Mouse (Mus musculus): ENCODE measurements around the gene Nup160. TPM values are rescaled to one million over a fixed set of nuclear protein-coding genes. Genes with fewer than 3 reads are reported as not detected.
A peak's percentile ranks its signal among the peaks of the same experiment; 100 is the strongest.

Gene Nup160
- polyA plus RNA-seq, 1 experiment from 2014 or later = 79.1 TPM

GRCm38 (mm10) chr2:90670343-90670742, 6.7 kb upstream of the Nup160 start:
- 90% methylated on average over 6 of the region's 6 CpGs for WGBS
- no peak for DNase-seq (ENCODE audit: low spot score)
- Histone ChIP-seq H3K4me1 (peaks cover 20% of the 10 kb centered on the region), H3K27ac (no peak overlapping the region), H3K9me3 (replicated peaks) (no peaks in the 10 kb centered on the region), H3K36me3 (no peaks in the 10 kb centered on the region), H3K4me3 (no peak overlapping the region), H3K27me3 (ENCODE audit: low read depth, poor library complexity, severe bottlenecking) (no peaks in the 10 kb centered on the region)

- Histone ChIP-seq H3K4me1 (peaks cover 1% of the 10 kb centered on the region), H3K36me3 (no peaks in the 10 kb centered on the region), H3K4me3 (no peak overlapping the region), H3K27ac (no peak overlapping the region), H3K27me3 (ENCODE audit: low read depth, poor library complexity, severe bottlenecking) (no peaks in the 10 kb centered on the region), H3K9me3 (replicated peaks) (no peaks in the 10 kb centered on the region)
- WGBS = 92% methylated on average over 1 of the region's 1 CpGs
- DNase-seq (ENCODE audit: low spot score) = no peak
Measured at GRCm38 (mm10) chr2:90673339-90673738, 3.7 kb upstream of the Nup160 start.

- no peak overlapping the region for H3K27ac ChIP-seq
- H3K4me1 ChIP-seq = 0 out of 2 replicates have a peak, but pooled peaks cover 3% of the 10 kb centered on the region
- no peak for DNase-seq (ENCODE audit: low spot score)
- WGBS = 94% methylated on average over 2 of the region's 2 CpGs
- no peak overlapping the region for H3K4me3 ChIP-seq
- no peaks in the 10 kb centered on the region for H3K27me3 ChIP-seq (ENCODE audit: low read depth, poor library complexity, severe bottlenecking)
- no peaks in the 10 kb centered on the region for H3K36me3 ChIP-seq
- no peaks in the 10 kb centered on the region for H3K9me3 ChIP-seq (replicated peaks)
Measured at GRCm38 (mm10) chr2:90674555-90674954, 2.5 kb upstream of the Nup160 start.

- Histone ChIP-seq H3K27ac (no peak overlapping the region), H3K36me3 (peaks cover 3% of the 10 kb centered on the region; the same call in 1 of the 2 replicates), H3K4me1 (peaks cover 10% of the 10 kb centered on the region), H3K27me3 (ENCODE audit: low read depth, poor library complexity, severe bottlenecking) (no peaks in the 10 kb centered on the region), H3K4me3 (no peak overlapping the region), H3K9me3 (replicated peaks) (no peaks in the 10 kb centered on the region)
- no peak for DNase-seq (ENCODE audit: low spot score)
- 90% methylated on average over 2 of the region's 2 CpGs for WGBS
Measured at GRCm38 (mm10) chr2:90675488-90675887, 1.5 kb upstream of the Nup160 start.

GRCm38 (mm10) chr2:90678256-90679060, 1.4 kb downstream of the Nup160 start:
- WGBS = 32% methylated on average over 26 of the region's 26 CpGs
- peak; percentile 36 for DNase-seq (ENCODE audit: low spot score)

GRCm38 (mm10) chr2:90679061-90679810, 2.2 kb downstream of the Nup160 start:
- WGBS = under 1% methylated on average over 63 of the region's 63 CpGs
- peak overlapping the region; percentile 89 for H3K27ac ChIP-seq
- peak; percentile 99 for DNase-seq (ENCODE audit: low spot score)
- no peaks in the 10 kb centered on the region for H3K27me3 ChIP-seq (ENCODE audit: low read depth, poor library complexity, severe bottlenecking)
- H3K9me3 ChIP-seq (replicated peaks) = no peaks in the 10 kb centered on the region
- H3K4me3 ChIP-seq = peak overlapping the region; percentile 92
- peaks cover 39% of the 10 kb centered on the region for H3K36me3 ChIP-seq
- H3K4me1 ChIP-seq = peaks cover 12% of the 10 kb centered on the region

More at GRCm38 (mm10) chr2:90678256-90679060, 1.4 kb downstream of the Nup160 start:
- H3K4me1 ChIP-seq = peaks cover 12% of the 10 kb centered on the region
- H3K36me3 ChIP-seq = peaks cover 31% of the 10 kb centered on the region
- H3K4me3 ChIP-seq = peak overlapping the region; percentile 92
- no peaks in the 10 kb centered on the region for H3K27me3 ChIP-seq (ENCODE audit: low read depth, poor library complexity, severe bottlenecking)
- peak overlapping the region; percentile 89 for H3K27ac ChIP-seq
- no peaks in the 10 kb centered on the region for H3K9me3 ChIP-seq (replicated peaks)

- Histone ChIP-seq H3K27me3 (ENCODE audit: low read depth, poor library complexity, severe bottlenecking) (no peaks in the 10 kb centered on the region), H3K4me1 (no peaks in the 10 kb centered on the region), H3K36me3 (peaks cover 100% of the 10 kb centered on the region), H3K4me3 (no peak overlapping the region), H3K27ac (no peak overlapping the region), H3K9me3 (replicated peaks) (no peaks in the 10 kb centered on the region)
- DNase-seq (ENCODE audit: low spot score) = no peak
- 93% methylated on average over 4 of the region's 4 CpGs for WGBS
Measured at GRCm38 (mm10) chr2:90700943-90701342, 23.9 kb downstream of the Nup160 start.

- H3K27ac ChIP-seq = no peak overlapping the region
- no peaks in the 10 kb centered on the region for H3K9me3 ChIP-seq (replicated peaks)
- no peaks in the 10 kb centered on the region for H3K4me1 ChIP-seq
- DNase-seq (ENCODE audit: low spot score) = no peak
- no peaks in the 10 kb centered on the region for H3K27me3 ChIP-seq (ENCODE audit: low read depth, poor library complexity, severe bottlenecking)
- 78% methylated on average over 1 of the region's 1 CpGs for WGBS
- no peak overlapping the region for H3K4me3 ChIP-seq
- peaks cover 100% of the 10 kb centered on the region for H3K36me3 ChIP-seq
Measured at GRCm38 (mm10) chr2:90708548-90708947, 31.5 kb downstream of the Nup160 start.

- H3K4me1 ChIP-seq = no peaks in the 10 kb centered on the region
- H3K27me3 ChIP-seq (ENCODE audit: low read depth, poor library complexity, severe bottlenecking) = no peaks in the 10 kb centered on the region
- no peak overlapping the region for H3K27ac ChIP-seq
- peaks cover 95% of the 10 kb centered on the region for H3K36me3 ChIP-seq
- H3K4me3 ChIP-seq = no peak overlapping the region
- H3K9me3 ChIP-seq (replicated peaks) = no peaks in the 10 kb centered on the region
- WGBS = 93% methylated on average over 7 of the region's 7 CpGs
- no peak for DNase-seq (ENCODE audit: low spot score)
Measured at GRCm38 (mm10) chr2:90715555-90716092, 38.6 kb downstream of the Nup160 start.

- no peaks in the 10 kb centered on the region for H3K27me3 ChIP-seq (ENCODE audit: low read depth, poor library complexity, severe bottlenecking)
- H3K4me1 ChIP-seq = no peaks in the 10 kb centered on the region
- no peak overlapping the region for H3K4me3 ChIP-seq
- H3K27ac ChIP-seq = no peak overlapping the region
- H3K9me3 ChIP-seq (replicated peaks) = no peaks in the 10 kb centered on the region
- peaks cover 95% of the 10 kb centered on the region for H3K36me3 ChIP-seq
- DNase-seq (ENCODE audit: low spot score) = no peak
- 93% methylated on average over 4 of the region's 4 CpGs for WGBS
Measured at GRCm38 (mm10) chr2:90717366-90717765, 40.4 kb downstream of the Nup160 start.

- WGBS = 96% methylated on average over 5 of the region's 5 CpGs
- DNase-seq (ENCODE audit: low spot score) = no peak
- no peaks in the 10 kb centered on the region for H3K4me1 ChIP-seq
Measured at GRCm38 (mm10) chr2:90717948-90718347, 40.9 kb downstream of the Nup160 start.

GRCm38 (mm10) chr2:90726818-90727217, 49.8 kb downstream of the Nup160 start:
- 91% methylated on average over 3 of the region's 3 CpGs for WGBS
- Histone ChIP-seq H3K27me3 (ENCODE audit: low read depth, poor library complexity, severe bottlenecking) (no peaks in the 10 kb centered on the region), H3K36me3 (peaks cover 100% of the 10 kb centered on the region), H3K9me3 (replicated peaks) (no peaks in the 10 kb centered on the region), H3K4me1 (no peaks in the 10 kb centered on the region), H3K27ac (no peak overlapping the region), H3K4me3 (no peak overlapping the region)
- no peak for DNase-seq (ENCODE audit: low spot score)

More at GRCm38 (mm10) chr2:90717948-90718347, 40.9 kb downstream of the Nup160 start:
- H3K27ac ChIP-seq = no peak overlapping the region
- H3K36me3 ChIP-seq = peaks cover 95% of the 10 kb centered on the region
- no peak overlapping the region for H3K4me3 ChIP-seq
- no peaks in the 10 kb centered on the region for H3K9me3 ChIP-seq (replicated peaks)
- H3K27me3 ChIP-seq (ENCODE audit: low read depth, poor library complexity, severe bottlenecking) = no peaks in the 10 kb centered on the region

- Histone ChIP-seq H3K9me3 (replicated peaks) (no peaks in the 10 kb centered on the region), H3K27ac (no peak overlapping the region), H3K4me3 (no peak overlapping the region), H3K27me3 (ENCODE audit: low read depth, poor library complexity, severe bottlenecking) (no peaks in the 10 kb centered on the region), H3K36me3 (peaks cover 84% of the 10 kb centered on the region), H3K4me1 (no peaks in the 10 kb centered on the region)
- WGBS = 94% methylated on average over 11 of the region's 11 CpGs
- DNase-seq (ENCODE audit: low spot score) = no peak
Measured at GRCm38 (mm10) chr2:90735326-90735725, 58.3 kb downstream of the Nup160 start.
